Mouse (Mus musculus) myocyte (in vitro differentiated cells): ENCODE measurements around the gene Acod1.

Source experiments
- CEBPB ChIP-seq: IDR thresholded peaks from 2 replicates; pipeline ENCODE4 v1.6.1; 2011; ENCODE audit warnings: mild to moderate bottlenecking, moderate library complexity; ENCODE audit not compliant: poor library complexity, insufficient read depth, severe bottlenecking
- MAX ChIP-seq: IDR thresholded peaks from one replicate; pipeline ENCODE4 v1.6.1; 2011; ENCODE audit warnings: low read depth, mild to moderate bottlenecking, control low read depth
- MYOD1 ChIP-seq, 3 experiments: IDR thresholded peaks; one replicate each; pipeline ENCODE4 v1.6.1; 2011; ENCODE audit warnings: control low read depth in 2 of 3, low read depth in 2 of 3, mild to moderate bottlenecking in 2 of 3, moderate library complexity in 1 of 3; ENCODE audit not compliant: insufficient read length in 2 of 3, control insufficient read depth in 1 of 3
- POLR2A ChIP-seq: IDR thresholded peaks from one replicate; pipeline ENCODE4 v1.6.1; 2011; ENCODE audit warnings: low read depth, mild to moderate bottlenecking, control low read depth, moderate library complexity; ENCODE audit not compliant: insufficient read length
- POLR2AphosphoS2 ChIP-seq: IDR thresholded peaks from one replicate; pipeline ENCODE4 v1.6.1; 2011; ENCODE audit warnings: low read depth, control low read depth; ENCODE audit not compliant: insufficient read length
- REST ChIP-seq: IDR thresholded peaks from one replicate; pipeline ENCODE4 v1.6.1; 2011; ENCODE audit warnings: mild to moderate bottlenecking, control low read depth, moderate library complexity; ENCODE audit not compliant: insufficient read depth, insufficient read length
- SRF ChIP-seq: IDR thresholded peaks from one replicate; pipeline ENCODE4 v1.6.1; 2011; ENCODE audit warnings: low read depth; ENCODE audit not compliant: control insufficient read depth, insufficient read length
- TCF12 ChIP-seq: IDR thresholded peaks from one replicate; pipeline ENCODE4 v1.6.1; 2011; ENCODE audit warnings: mild to moderate bottlenecking, control low read depth; ENCODE audit not compliant: poor library complexity, insufficient read depth, severe bottlenecking
- USF1 ChIP-seq: IDR thresholded peaks from one replicate; pipeline ENCODE4 v1.6.1; 2011; ENCODE audit warnings: low read depth, mild to moderate bottlenecking, control low read depth, moderate library complexity

DNA sequence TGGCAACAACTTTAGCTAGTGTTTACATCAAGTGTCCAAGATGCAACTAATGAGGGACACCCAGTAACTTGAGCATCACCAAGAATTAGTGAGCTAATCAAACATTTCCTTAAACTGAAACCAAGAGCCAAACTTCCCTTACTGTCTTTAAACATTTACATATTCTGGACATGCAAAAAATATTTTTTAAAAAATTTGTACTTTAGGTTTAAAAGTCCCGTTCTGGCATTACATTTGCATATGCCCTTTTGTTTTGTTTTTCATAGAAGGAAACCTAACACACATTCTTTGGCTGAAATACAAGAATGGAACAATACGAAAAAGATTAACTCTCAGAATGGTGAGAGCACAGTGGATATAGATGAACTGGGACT lies 51.4 kb downstream of the Acod1 start:
- TF ChIP-seq POLR2AphosphoS2 (no peak), POLR2A (no peak), MAX (no peak), TCF12 (no peak), USF1 (no peak), REST (no peak), CEBPB (no peak), MYOD1 (IDR thresholded peaks at IDR 0.05; ENCODE audit: control insufficient read depth in 1 of 3, insufficient read length in 2 of 3, low read depth in 2 of 3) (no peak), SRF (no peak)
